Mouse (Mus musculus) liver, postnatal 0 days (tissue): ENCODE measurements around the gene Idh3a. TPM values are rescaled to one million over a fixed set of nuclear protein-coding genes. Genes with fewer than 3 reads are reported as not detected.

Experiments
- ATAC-seq: fragments of 200-750 bp; cut with Nextera tagmentation; 2 replicates; pipeline ENCODE4 v1.8.0; 2017; ENCODE audit warnings: mild to moderate bottlenecking, moderate library complexity
- DNase-seq: peaks from one replicate; pipeline ENCODE4 v3.0.0-alpha.2; 2016
- H3K27ac ChIP-seq: fragments of 300-500 bp; sonication (generic); 2 replicates; pipeline ENCODE4 v1.5.1; 2014; ENCODE audit warnings: antibody characterized with exemption, moderate library complexity, mild to moderate bottlenecking, low read depth
- H3K27me3 ChIP-seq: fragments of 300-500 bp; sonication (generic); 2 replicates; pipeline ENCODE4 v1.6.1; 2014; ENCODE audit warnings: low read length, control low read depth, mixed read lengths; ENCODE audit not compliant: insufficient read depth
- H3K36me3 ChIP-seq: fragments of 300-500 bp; sonication (generic); replicated peaks from 2 replicates; pipeline ENCODE4 v1.6.1; 2014; ENCODE audit warnings: mild to moderate bottlenecking, control low read depth, low read length, moderate library complexity, mixed read lengths; ENCODE audit not compliant: insufficient read depth
- H3K4me1 ChIP-seq: fragments of 300-500 bp; sonication (generic); 2 replicates; pipeline ENCODE4 v1.6.1; 2014; ENCODE audit warnings: antibody characterized with exemption, mild to moderate bottlenecking, control low read depth; ENCODE audit not compliant: insufficient read depth
- H3K4me2 ChIP-seq: fragments of 300-500 bp; sonication (generic); 2 replicates; pipeline ENCODE4 v1.6.1; 2014; ENCODE audit warnings: low read depth, mild to moderate bottlenecking, low read length, moderate library complexity, mixed read lengths
- H3K4me3 ChIP-seq: fragments of 300-500 bp; sonication (generic); 2 replicates; pipeline ENCODE4 v1.5.1; 2014; ENCODE audit warnings: low read depth, low read length
- H3K9ac ChIP-seq: fragments of 300-500 bp; sonication (generic); replicated peaks from 2 replicates; pipeline ENCODE4 v1.6.1; 2014; ENCODE audit warnings: mild to moderate bottlenecking, moderate library complexity
- H3K9me3 ChIP-seq: fragments of 300-500 bp; sonication (generic); 2 replicates; pipeline ENCODE4 v1.6.1; 2016; ENCODE audit warnings: mild to moderate bottlenecking, control low read depth, low read length, mixed read lengths
- CTCF ChIP-seq: sonication (generic); IDR thresholded peaks from 2 replicates; pipeline ENCODE4 v1.5.1; 2016; ENCODE audit warnings: antibody characterized with exemption, low read depth
- EP300 ChIP-seq: IDR thresholded peaks from 2 replicates; pipeline ENCODE4 v1.6.1; 2016; ENCODE audit warnings: antibody characterized with exemption, low read depth, mild to moderate bottlenecking
- WGBS: fragments of 180-500 bp; shearing (Covaris S2); extraction: QIAGEN DNeasy Blood & Tissue Kit; methylation state at CpG from one replicate; pipeline ENCODE4 v1.1.7; 2014; ENCODE audit not compliant: insufficient replicate concordance; 5-methylcytosine and 5-hydroxymethylcytosine counted together
- polyA plus RNA-seq: library from polyadenylated mRNA; unstranded; fragments of >200 nt; fragmentation: Nextera tagmentation; extraction: Ambion mirVana; gene quantifications from 2 replicates; pipeline ENCODE4 v1.2.1, GENCODE M21; 2015

The Idh3a gene
- polyA plus RNA-seq, 1 experiment from 2014 or later: 74.6 TPM

- WGBS: 85% methylated on average over 7 of the region's 7 CpGs
- no peaks in the 10 kb centered on the region for H3K9me3 ChIP-seq
Observed at GRCm38 (mm10) chr9:54602916-54603315, 16.8 kb downstream of the Idh3a start.

GRCm38 (mm10) chr9:54604131-54604654 lies 18.1 kb downstream of the Idh3a start:
- WGBS: 82% methylated on average over 5 of the region's 5 CpGs
- no peak for ATAC-seq
- Histone ChIP-seq H3K9ac (no peak overlapping the region), H3K4me3 (no peak overlapping the region), H3K27me3 (no peaks in the 10 kb centered on the region), H3K4me2 (no peak overlapping the region), H3K4me1 (no peaks in the 10 kb centered on the region), H3K9me3 (no peaks in the 10 kb centered on the region), H3K27ac (no peak overlapping the region), H3K36me3 (peaks cover 45% of the 10 kb centered on the region)
- TF ChIP-seq EP300 (no peak), CTCF (no peak)
- DNase-seq: no peak

More at GRCm38 (mm10) chr9:54602916-54603315, 16.8 kb downstream of the Idh3a start:
- TF ChIP-seq CTCF (no peak), EP300 (no peak)
- H3K36me3 ChIP-seq: peaks cover 57% of the 10 kb centered on the region
- no peak overlapping the region for H3K9ac ChIP-seq
- H3K27ac ChIP-seq: no peak overlapping the region
- H3K27me3 ChIP-seq: no peaks in the 10 kb centered on the region
- H3K4me2 ChIP-seq: no peak overlapping the region
- H3K4me3 ChIP-seq: no peak overlapping the region
- no peak for ATAC-seq
- DNase-seq: no peak
- no peaks in the 10 kb centered on the region for H3K4me1 ChIP-seq

GRCm38 (mm10) chr9:54604886-54605285 lies 18.8 kb downstream of the Idh3a start:
- 60% methylated on average over 4 of the region's 4 CpGs for WGBS
- Histone ChIP-seq H3K4me2 (no peak overlapping the region), H3K36me3 (peaks cover 38% of the 10 kb centered on the region), H3K27ac (no peak overlapping the region), H3K4me3 (no peak overlapping the region), H3K9ac (no peak overlapping the region), H3K9me3 (no peaks in the 10 kb centered on the region), H3K4me1 (no peaks in the 10 kb centered on the region), H3K27me3 (no peaks in the 10 kb centered on the region)
- DNase-seq: peak; percentile 80
- TF ChIP-seq EP300: no peak
- peak; percentile 73 for TF ChIP-seq CTCF
- ATAC-seq: 0 out of 2 replicates have a peak, but pooled peaks have one; percentile 40

- Histone ChIP-seq H3K36me3 (no peaks in the 10 kb centered on the region), H3K9me3 (no peaks in the 10 kb centered on the region), H3K27me3 (no peaks in the 10 kb centered on the region), H3K4me2 (no peak overlapping the region), H3K4me1 (peaks cover 3% of the 10 kb centered on the region; the same call in 1 of the 2 replicates), H3K4me3 (no peak overlapping the region), H3K27ac (no peak overlapping the region), H3K9ac (no peak overlapping the region)
- DNase-seq (no peak), ATAC-seq (no peak)
- TF ChIP-seq CTCF (no peak), EP300 (no peak)
- WGBS: 62% methylated on average over 5 of the region's 5 CpGs
Observed at GRCm38 (mm10) chr9:54612781-54613191, 26.7 kb downstream of the Idh3a start.

GRCm38 (mm10) chr9:54614182-54614850 lies 28.2 kb downstream of the Idh3a start:
- no peaks in the 10 kb centered on the region for H3K27me3 ChIP-seq
- no peak overlapping the region for H3K9ac ChIP-seq
- no peak for TF ChIP-seq EP300
- peak; percentile 79 for TF ChIP-seq CTCF
- peak; percentile 45; the same call in 1 of the 2 replicates for ATAC-seq
- peaks cover 3% of the 10 kb centered on the region; the same call in 1 of the 2 replicates for H3K4me1 ChIP-seq
- DNase-seq: no peak
- 42% methylated on average over 13 of the region's 13 CpGs for WGBS
- no peak overlapping the region for H3K4me2 ChIP-seq
- no peaks in the 10 kb centered on the region for H3K36me3 ChIP-seq
- H3K9me3 ChIP-seq: no peaks in the 10 kb centered on the region
- H3K27ac ChIP-seq: no peak overlapping the region
- no peak overlapping the region for H3K4me3 ChIP-seq

GRCm38 (mm10) chr9:54627240-54627639 lies 41.1 kb downstream of the Idh3a start:
- no peak overlapping the region for H3K4me3 ChIP-seq
- 79% methylated on average over 5 of the region's 5 CpGs for WGBS

More at GRCm38 (mm10) chr9:54627240-54627639, 41.1 kb downstream of the Idh3a start:
- no peak for ATAC-seq
- Histone ChIP-seq H3K4me1 (no peaks in the 10 kb centered on the region), H3K4me2 (no peak overlapping the region), H3K36me3 (no peaks in the 10 kb centered on the region), H3K9ac (no peak overlapping the region), H3K9me3 (no peaks in the 10 kb centered on the region), H3K27me3 (no peaks in the 10 kb centered on the region), H3K27ac (no peak overlapping the region)
- TF ChIP-seq CTCF: no peak
- DNase-seq: no peak
